Mouse (Mus musculus): Measurements from ENCODE around the gene Csmd2.

Csmd2 gene

GRCm38 (mm10) chr4:128340457-128340856, 352.8 kb downstream of the Csmd2 start:
- no peak for DNase-seq (ENCODE audit: low read depth)

- no peak for DNase-seq (ENCODE audit: low read depth)
Measured at GRCm38 (mm10) chr4:128341315-128341714, 353.7 kb downstream of the Csmd2 start.

- DNase-seq (ENCODE audit: low read depth), result no peak
Measured at GRCm38 (mm10) chr4:128342208-128342607, 354.6 kb downstream of the Csmd2 start.

GRCm38 (mm10) chr4:128358751-128359150, 371.1 kb downstream of the Csmd2 start:
- no peak for DNase-seq (ENCODE audit: low read depth)

- no peak for DNase-seq (ENCODE audit: low read depth)
Measured at GRCm38 (mm10) chr4:128365851-128366250, 378.2 kb downstream of the Csmd2 start.

- no peak for DNase-seq (ENCODE audit: low read depth)
Measured at GRCm38 (mm10) chr4:128368088-128368487, 380.4 kb downstream of the Csmd2 start.

GRCm38 (mm10) chr4:128371766-128372165, 384.1 kb downstream of the Csmd2 start:
- DNase-seq (ENCODE audit: low read depth), result no peak

GRCm38 (mm10) chr4:128373196-128373595, 385.5 kb downstream of the Csmd2 start:
- DNase-seq (ENCODE audit: low read depth), result no peak

- no peak for DNase-seq (ENCODE audit: low read depth)
Measured at GRCm38 (mm10) chr4:128374051-128374450, 386.4 kb downstream of the Csmd2 start.

GRCm38 (mm10) chr4:128378946-128379345, 391.3 kb downstream of the Csmd2 start:
- DNase-seq (ENCODE audit: low read depth), result no peak

- DNase-seq (ENCODE audit: low read depth), result no peak
Measured at GRCm38 (mm10) chr4:128381331-128381730, 393.7 kb downstream of the Csmd2 start.

- no peak for DNase-seq (ENCODE audit: low read depth)
Measured at GRCm38 (mm10) chr4:128383800-128384199, 396.1 kb downstream of the Csmd2 start.

GRCm38 (mm10) chr4:128391484-128391883, 403.8 kb downstream of the Csmd2 start:
- DNase-seq (ENCODE audit: low read depth), result no peak

- DNase-seq (ENCODE audit: low read depth), result no peak
Measured at GRCm38 (mm10) chr4:128392279-128392678, 404.6 kb downstream of the Csmd2 start.

- DNase-seq (ENCODE audit: low read depth), result no peak
Measured at GRCm38 (mm10) chr4:128393864-128394263, 406.2 kb downstream of the Csmd2 start.

GRCm38 (mm10) chr4:128396616-128397015, 409.0 kb downstream of the Csmd2 start:
- DNase-seq (ENCODE audit: low read depth), result no peak

GRCm38 (mm10) chr4:128397804-128398203, 410.1 kb downstream of the Csmd2 start:
- no peak for DNase-seq (ENCODE audit: low read depth)

GRCm38 (mm10) chr4:128398948-128399347, 411.3 kb downstream of the Csmd2 start:
- no peak for DNase-seq (ENCODE audit: low read depth)

- no peak for DNase-seq (ENCODE audit: low read depth)
Measured at GRCm38 (mm10) chr4:128400016-128400415, 412.4 kb downstream of the Csmd2 start.

- no peak for DNase-seq (ENCODE audit: low read depth)
Measured at GRCm38 (mm10) chr4:128401591-128401990, 413.9 kb downstream of the Csmd2 start.

- DNase-seq (ENCODE audit: low read depth), result no peak
Measured at GRCm38 (mm10) chr4:128402706-128403105, 415.0 kb downstream of the Csmd2 start.

GRCm38 (mm10) chr4:128405576-128405975, 417.9 kb downstream of the Csmd2 start:
- no peak for DNase-seq (ENCODE audit: low read depth)

- DNase-seq (ENCODE audit: low read depth), result no peak
Measured at GRCm38 (mm10) chr4:128407084-128407845, 419.6 kb downstream of the Csmd2 start.
